Mouse (Mus musculus): Measurements from ENCODE around the gene Pgk1.
"Not testable (repeated sequence)": the region's sequence is repeated elsewhere in the genome, so short reads cannot be mapped to it uniquely, and the experiment has no call there.

The Pgk1 gene

DNA sequence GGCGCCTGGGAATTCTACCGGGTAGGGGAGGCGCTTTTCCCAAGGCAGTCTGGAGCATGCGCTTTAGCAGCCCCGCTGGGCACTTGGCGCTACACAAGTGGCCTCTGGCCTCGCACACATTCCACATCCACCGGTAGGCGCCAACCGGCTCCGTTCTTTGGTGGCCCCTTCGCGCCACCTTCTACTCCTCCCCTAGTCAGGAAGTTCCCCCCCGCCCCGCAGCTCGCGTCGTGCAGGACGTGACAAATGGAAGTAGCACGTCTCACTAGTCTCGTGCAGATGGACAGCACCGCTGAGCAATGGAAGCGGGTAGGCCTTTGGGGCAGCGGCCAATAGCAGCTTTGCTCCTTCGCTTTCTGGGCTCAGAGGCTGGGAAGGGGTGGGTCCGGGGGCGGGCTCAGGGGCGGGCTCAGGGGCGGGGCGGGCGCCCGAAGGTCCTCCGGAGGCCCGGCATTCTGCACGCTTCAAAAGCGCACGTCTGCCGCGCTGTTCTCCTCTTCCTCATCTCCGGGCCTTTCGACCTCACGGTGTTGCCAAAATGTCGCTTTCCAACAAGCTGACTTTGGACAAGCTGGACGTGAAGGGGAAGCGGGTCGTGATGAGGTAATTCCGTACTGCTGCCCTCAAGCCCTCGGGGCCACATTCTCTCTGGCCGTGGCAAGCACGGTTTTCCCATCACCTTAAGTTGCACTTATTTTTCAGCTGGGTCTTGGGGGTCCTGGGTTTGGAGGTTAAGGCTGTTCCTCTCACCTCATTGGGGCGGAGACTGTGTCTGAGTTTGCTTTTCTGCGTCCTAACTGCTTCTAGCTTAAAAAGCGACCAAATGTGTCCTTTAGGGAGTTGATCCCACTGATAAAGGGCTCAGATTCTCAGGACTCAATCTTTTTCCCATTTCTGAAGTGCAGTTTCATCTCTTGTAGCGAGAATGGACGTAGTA lies at the start of gene Pgk1:
Pgk1 (plus strand) TSS at position 388 of the 937 bp plus-strand sequence.
- DNase-seq (ENCODE audit: low spot score) = peak; percentile 46

DNA sequence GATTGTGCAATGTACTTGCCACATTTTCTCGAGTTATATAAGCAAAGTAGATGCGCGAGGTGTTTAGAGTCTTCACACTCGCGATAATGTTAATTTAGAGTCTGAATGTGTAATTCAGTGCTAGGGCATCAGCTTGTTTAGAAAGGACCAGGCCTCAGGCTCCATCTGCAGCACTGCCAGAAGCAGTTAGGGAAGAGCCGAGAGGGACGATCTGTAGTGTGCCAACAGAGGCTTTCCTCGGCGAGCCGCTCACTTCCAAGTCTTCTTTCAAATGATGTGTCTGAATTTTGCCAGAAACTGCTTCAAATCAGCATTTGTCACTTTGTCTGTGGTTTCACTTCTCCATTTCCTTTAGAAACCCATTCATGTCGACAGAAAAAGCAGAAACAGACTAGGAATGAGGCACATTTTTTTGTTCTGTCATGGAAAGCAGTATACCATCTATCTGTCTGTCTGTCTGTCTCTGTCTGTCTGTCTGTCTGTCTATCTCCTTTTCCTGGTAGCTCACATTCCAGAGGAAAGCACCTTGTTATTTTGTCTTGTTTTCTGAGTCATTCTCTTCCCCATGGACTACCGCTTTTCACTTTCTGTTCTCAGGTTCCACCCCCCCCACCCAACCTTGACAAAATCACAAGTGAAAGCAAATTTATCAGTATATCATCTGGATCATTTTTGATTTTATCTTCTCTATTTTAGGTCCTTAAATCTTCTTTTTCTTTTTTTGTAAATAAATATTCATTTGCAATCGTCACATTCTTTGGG lies 47.4 kb upstream of the Pgk1 start:
- DNase-seq (ENCODE audit: low spot score) = no peak

DNA sequence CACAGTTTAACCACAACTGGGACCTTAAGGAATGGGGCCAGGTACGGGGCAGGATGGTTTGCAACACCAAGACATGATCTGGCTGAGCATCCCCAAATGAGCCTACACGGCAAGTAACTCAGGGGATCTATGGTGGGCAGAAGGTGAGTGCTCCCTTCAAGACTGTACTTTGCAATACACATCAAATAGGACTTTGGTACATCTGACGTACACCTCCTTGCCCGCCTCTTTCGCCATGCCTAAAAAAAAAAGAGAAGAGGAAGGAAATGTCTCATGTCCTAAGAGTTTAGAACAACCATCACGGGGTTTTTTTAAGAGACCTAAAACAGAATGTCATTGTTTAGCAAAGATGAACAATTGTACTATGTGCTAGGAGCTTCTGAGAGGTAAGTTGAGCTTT lies 44.0 kb upstream of the Pgk1 start, which contains the start of gene Tlr13:
Tlr13 (plus strand) TSS at position 269 of the 400 bp plus-strand sequence.
- DNase-seq (ENCODE audit: low spot score) = no peak

DNA sequence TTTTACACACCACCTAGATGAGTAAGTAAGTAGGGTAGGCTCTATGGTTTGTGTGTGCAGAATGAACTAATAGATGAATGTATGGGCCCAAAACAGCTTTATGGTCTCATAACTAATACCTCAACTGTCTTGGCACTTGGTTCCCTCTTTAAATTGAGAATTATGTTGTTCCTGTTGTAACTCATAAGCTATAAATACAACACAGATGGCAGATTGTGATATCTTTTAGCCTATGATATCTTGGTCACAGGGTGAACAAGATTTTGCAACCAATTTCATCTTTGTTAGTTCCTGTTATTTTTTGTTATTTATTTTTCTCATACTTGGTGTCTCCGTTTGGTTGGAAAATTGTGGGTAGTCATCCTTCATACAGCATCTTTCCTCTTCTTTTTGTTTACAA lies 38.7 kb upstream of the Pgk1 start:
- no peak for DNase-seq (ENCODE audit: low spot score)

DNA sequence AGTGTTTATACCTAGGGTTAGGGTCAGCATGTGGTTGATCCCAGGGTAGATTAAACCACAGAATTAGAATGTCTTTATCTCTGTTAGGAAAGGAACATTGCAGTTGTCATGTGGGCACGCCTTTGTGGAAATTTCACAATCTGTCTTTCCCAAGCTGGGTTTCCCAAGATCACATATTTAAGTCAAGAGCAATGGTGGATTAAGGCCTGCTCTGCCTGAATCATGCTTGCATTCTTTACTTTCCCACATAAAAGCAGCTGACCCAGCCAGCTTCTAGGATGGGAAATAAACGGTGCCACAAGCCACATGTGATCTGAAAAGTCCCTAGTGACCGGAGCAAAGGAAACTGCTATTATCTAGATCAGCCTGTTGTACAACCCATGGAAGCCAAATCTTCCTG lies 37.4 kb upstream of the Pgk1 start:
- no peak for DNase-seq (ENCODE audit: low spot score)

DNA sequence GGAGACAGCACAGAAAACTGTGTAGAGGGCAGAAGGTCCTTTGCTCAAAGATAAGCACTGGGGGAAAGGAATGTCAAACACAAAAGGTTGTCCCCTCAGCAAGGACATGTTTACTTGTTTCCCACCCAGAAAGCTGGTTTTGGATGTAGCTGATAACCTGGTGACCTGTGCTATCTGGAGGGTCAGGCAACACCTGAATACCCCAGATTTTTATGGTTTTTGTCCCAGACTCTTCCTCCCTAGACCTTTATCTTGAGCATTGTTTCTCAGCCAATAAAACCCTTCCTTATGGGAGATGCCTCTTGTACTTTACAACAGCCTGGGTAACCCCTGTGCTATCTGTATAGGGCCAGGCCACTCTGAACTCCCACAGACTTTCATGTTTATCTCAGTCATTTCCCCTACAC lies 32.7 kb upstream of the Pgk1 start:
- DNase-seq (ENCODE audit: low spot score) = no peak

DNA sequence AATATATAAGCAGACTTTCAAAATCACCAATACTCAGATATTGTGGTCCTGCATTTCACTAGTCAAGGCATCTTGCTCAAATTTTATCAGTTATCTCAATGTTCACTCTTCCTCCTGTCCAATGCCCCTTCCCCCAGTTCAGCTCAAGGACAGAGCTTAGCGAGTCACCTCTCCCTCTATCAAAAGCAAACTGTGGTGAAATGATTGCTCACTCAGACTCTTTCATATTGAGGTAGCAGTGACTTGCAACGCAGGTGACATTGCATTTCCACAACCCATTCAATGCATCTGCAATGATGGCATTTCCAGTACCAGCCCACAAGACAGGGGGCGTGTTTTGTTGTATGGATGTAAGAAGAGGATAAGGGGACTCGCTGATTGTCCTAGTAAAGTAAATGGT lies 31.0 kb upstream of the Pgk1 start:
- no peak for DNase-seq (ENCODE audit: low spot score)

DNA sequence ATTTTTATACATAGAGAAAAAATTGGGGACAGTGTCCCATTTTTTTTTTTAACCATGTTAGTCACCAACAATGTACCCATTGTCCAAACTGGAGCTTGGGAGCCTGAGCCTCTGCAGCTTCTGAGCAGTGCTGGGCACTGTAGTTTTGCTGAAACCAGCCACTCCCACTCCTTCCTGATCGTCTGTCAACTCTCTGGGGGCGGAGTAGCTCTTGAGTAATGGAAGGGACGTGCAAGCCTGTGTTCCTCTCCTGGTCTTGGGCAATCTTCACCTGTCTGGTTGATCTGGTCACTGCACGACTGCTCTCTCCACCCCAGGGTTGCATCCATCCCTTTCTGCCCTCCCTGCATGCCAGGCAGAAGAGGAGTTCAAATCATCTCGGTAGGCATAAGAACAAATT lies 22.9 kb upstream of the Pgk1 start:
- no peak for DNase-seq (ENCODE audit: low spot score)

DNA sequence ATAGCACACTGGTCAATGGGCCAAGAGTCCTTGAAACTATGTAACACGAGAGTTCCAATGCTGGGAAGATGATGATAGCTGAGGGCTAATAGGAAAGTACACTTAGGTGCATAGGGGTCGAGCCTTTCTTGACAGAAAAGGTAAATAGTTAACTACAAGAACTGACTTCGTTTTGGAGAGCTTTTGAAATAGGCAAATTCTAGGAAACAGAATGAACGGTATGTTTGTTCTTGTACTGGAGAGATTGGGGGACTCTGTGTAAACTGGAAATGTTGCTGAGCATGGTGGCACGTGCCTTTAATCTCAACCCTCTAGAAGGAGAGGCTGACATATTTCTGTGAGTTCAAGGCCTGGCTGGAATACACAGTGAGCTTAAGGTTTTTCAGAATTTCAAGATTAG lies 22.3 kb upstream of the Pgk1 start:
- no peak for DNase-seq (ENCODE audit: low spot score)

DNA sequence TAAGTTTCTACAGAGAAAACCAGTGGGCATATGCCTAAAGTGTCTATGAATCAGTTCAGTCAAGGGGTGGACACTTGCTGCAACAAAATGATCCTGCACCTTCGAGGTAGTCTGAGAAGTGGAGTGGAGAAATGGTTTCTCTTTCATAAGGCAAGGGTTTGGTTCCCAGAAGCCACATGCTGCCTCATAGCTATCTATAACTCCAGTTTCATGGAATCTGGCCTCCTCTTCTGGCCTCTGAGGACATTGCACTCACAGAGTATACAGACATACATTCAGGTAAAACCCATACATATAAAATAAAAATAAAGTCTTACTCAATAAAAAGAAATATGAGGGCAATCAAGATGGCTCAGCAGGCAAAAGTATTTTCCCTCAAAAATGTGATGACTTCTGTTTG lies 21.8 kb upstream of the Pgk1 start:
- DNase-seq (ENCODE audit: low spot score) = no peak

DNA sequence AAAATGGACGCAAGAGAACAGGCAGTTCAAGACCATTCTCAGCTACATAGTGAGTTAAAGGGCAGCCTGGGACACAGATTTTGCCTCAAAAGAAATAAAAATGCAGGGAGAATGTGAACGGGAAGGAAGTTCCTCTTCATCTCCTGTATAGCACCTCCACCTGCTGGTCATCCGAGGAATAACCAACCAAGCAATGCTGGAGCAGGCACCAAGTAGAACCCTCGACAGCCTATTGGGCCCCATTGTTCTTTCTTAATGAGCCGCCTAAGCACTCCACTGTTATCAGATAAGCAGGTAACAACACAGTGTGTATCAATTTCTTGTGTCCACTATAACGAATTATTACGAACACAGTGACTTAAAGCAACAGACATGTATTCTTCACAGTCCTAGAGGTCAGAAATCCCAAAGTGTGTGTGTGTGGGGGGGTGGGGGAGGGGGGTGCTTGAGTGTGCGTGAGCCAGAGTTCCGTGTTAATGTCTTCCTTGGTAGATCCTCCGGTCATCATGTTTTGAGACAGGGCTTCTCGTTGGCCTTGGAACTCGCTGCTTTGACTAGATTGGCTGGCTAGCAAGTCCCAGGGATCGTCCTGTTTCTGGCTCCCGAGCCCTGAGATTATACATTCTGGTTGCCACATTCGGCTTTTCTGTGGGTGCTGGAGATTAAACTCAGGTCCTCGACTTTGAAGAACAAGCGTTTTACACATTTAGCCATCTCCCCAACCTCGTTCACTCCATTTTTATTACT lies 15.6 kb upstream of the Pgk1 start:
- peak; percentile 50 for DNase-seq (ENCODE audit: low spot score)

DNA sequence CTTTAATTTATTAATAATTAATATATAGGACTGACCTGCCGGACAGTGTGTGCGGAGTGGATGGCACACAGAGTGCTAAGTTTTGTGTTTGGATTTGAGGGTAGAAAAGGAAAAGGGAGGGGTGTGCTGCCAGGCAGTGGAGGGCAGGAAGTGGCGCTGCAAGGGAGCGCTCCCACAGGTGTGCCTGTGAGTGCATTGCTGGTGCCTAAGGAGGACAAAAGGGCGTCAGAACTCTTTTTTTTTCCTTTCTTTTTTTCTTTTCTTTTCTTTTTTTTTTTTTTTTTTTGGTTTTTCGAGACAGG lies 15.1 kb upstream of the Pgk1 start:
- no peak for DNase-seq (ENCODE audit: low spot score)

DNA sequence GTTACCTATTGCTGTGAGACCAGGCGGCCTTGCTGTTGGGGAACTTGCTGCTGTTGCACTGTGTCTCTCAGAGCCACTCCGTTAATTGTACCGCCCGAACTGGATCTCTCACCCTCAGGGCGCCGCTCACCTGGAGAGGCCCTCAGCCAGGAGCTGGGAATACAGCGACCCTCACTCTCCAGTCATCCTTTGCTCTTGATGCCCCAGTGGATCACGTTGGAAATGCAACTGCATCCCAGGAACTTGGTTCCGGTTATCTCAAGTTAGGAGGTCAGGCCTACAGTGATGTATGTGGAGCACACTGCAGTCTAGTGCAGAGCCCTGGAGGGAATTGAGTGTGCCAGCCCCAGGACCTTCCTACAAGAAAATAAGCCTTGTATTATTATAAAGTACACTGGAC lies 10.6 kb upstream of the Pgk1 start:
- no peak for DNase-seq (ENCODE audit: low spot score)

DNA sequence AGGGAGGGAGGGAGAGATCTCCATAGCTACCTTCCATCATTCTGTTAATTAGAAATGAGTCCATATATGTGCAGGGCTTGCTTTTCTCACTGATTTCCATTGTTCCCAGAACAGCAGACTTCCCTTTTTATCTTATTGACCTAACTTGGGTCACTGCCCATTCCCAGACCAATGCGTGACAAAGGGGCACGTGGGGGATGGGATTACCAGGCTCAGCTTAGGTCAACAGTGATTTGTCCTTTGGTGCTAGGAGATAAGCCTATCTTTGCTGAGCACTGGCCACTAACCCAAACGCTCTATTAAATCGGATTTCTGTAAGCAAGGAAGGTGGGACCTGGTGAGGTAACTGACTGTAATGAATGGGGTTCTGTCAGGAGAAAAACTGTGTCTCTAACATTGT lies 2.6 kb upstream of the Pgk1 start:
- DNase-seq (ENCODE audit: low spot score) = no peak

DNA sequence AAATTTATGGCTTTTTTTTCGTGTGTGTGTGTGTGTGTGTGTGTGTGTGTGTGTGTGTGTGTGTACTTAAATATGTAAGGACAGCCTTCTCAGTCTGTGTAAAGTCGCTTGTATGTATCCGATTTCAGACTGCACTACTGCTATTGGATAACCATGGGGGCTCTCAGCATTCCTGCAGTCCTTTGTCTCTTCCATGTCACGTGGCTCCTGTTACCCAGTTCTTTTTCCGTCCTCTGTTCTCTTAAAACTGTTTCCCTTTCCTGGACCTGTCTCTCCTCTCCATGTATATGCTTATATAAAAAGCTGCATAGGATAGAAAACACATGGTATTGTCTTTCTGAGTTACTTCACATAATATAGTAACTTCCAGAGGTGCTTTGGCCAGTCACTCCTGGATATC lies 1.2 kb upstream of the Pgk1 start:
- no peak for DNase-seq (ENCODE audit: low spot score)

DNA sequence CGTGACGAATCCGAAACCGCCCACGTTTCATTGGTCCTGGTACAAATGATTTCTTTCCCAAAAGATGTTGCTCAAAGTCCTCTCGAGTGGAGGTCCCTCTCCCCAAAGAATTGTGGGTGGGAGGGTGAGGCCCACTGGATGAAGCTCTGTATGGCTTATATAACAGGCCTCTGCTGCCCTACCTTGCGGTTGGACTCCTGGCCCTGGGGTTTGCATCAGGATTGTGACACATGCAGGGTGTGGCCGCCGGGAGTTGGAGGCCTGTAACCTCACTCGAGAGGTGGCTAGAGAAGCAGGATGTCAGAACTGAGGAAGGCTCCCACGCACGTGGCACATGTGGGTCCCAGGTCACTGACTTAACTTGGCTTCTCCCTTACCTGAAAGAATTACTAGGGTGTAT lies 837 bp downstream of the Pgk1 start:
- DNase-seq (ENCODE audit: low spot score) = peak; percentile 13

DNA sequence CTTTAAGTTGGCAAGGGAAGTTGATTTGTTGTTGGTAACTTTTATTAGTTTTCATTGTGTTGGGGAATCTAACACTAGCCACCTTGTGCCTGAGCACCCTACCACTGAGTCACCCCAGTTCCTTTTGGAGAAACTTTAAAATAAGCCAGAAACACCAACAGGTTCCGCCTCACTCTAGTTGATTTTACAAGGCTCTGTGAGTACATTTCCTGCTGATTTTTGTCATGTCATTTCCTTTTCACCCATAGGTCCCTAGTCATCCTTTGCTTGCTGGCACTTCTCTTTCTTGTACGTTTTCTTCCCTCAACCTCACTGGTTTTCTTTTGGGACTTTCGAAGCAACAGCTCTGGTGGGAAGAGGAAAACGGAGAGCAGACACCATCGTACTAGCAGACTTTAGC lies 2.5 kb downstream of the Pgk1 start:
- DNase-seq (ENCODE audit: low spot score) = no peak

DNA sequence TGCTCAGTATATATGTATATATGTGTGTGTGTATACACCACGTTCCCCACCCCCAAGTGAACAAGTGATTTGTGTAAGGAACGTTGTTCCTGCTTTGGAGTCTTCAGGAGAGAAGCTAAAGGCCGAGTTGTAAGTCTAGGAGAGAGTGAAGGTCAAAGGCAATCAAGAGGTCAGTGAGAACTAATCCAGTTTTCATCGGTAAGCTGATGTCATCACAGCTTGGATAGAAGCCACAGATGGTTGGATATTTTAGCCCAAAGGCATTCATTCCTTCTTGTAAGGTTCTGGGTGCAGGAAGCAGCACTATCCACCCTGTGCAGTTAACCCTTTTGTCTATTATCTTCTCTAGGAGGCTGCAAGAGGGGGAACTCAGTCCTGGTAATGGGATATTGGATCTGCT lies 3.2 kb downstream of the Pgk1 start:
- DNase-seq (ENCODE audit: low spot score) = no peak

DNA sequence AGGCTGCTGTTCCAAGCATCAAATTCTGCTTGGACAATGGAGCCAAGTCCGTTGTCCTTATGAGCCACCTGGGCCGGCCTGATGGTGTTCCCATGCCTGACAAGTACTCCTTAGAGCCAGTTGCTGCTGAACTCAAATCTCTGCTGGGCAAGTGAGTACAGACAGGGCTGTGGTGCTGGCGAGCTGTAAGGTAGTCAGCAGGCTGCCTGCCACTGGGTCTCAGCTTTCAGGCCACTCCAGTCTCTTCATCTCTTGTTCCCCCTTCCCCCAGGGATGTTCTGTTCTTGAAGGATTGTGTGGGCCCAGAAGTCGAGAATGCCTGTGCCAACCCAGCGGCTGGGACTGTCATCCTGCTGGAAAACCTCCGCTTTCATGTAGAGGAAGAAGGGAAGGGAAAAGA lies 7.5 kb downstream of the Pgk1 start:
- DNase-seq (ENCODE audit: low spot score) = not testable (repeated sequence)

DNA sequence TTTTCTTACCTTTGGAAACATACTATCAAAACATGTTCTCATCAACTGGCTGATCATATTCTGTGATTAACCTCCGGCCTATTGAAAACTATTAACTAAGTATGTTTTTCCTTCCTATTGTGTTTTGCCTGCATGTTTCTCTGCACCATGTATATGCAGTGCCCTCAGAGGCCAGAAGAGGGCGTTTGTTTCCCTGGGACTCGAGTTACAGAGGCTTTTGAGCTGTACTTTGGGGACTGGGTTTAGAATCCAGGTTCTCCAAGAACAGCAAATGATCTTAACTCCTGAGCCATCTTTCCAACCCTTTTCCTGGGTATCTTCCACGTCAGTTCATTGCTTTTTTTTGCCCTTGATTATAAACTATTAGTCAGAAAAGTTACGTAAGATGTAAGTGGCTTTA lies 10.4 kb downstream of the Pgk1 start:
- no peak for DNase-seq (ENCODE audit: low spot score)

DNA sequence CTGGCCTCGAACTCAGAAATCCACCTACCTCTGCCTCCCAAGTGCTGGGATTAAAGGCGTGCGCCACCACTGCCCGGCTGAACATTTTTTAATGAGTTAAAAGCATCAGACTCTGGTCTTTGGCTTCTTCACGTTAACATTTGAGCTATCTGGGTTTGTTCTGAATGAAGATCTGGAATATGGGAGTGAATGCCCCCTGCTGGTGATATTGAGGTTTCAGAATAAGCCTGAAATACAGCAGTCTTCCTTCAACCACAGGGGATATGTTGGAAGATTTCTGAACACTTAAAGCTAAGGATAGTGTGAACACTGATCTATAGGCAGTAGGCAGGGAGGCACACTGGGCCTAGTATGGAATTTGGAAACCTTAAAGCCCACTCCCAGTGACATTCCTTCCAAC lies 12.0 kb downstream of the Pgk1 start:
- no peak for DNase-seq (ENCODE audit: low spot score)

DNA sequence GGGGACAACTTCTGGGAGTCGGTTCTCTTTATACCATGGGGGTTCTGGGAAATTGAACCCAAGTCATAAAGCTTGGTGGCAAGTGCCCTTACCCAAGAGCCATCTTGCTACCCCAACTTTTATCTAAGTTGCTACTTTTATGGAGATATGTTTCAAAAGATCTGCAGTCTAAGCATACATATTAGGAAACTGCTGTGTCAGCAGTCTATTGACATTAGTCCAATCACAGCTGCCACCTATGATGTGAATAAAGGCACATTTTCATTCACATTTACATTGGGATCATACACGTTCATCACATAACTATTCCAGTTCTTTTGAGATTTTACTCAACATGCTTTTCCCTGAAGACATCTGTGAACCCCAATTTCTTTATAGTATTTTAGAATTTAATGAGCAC lies 22.2 kb downstream of the Pgk1 start:
- DNase-seq (ENCODE audit: low spot score) = no peak

Data from urinary bladder, postnatal 25 days (tissue).